Mouse (Mus musculus) spleen, postnatal 36 days (tissue): Measurements from ENCODE around the gene Coil.
"Not testable (repeated sequence)": the region's sequence is repeated elsewhere in the genome, so short reads cannot be mapped to it uniquely, and the experiment has no call there.

Experiments
- DNase-seq, 2 experiments: peaks; one replicate each; pipeline ENCODE4 v3.0.0; 2022; ENCODE audit warnings: low spot score in 2 of 2, mixed read lengths in 1 of 2

Gene Coil

DNA sequence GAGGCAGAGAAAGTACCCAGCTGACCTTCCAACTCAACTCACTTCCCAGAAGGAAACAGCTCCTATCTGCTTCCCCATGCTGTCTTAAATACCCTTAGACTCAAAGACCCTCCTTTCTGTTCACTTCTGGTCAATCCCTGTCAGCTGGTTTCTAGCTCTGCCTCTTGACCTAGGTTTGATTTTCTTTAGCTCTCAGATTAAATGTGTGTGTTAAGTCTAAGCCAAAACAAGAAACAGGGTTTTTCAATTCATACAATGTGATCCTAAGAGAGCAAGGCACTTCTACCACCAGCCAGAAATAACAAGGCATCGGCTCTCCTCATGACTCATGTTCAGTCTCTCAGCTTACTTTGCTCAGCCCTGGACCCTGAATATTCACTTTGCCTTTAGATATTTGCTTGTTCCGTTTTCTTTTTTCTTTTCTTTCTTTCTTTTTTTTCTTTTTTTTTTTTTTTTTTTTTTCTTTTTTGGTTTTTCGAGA is 3.1 kb upstream of the Coil start, which contains the start of gene Elobl:
TSS of gene Elobl (minus strand) at position 51 of the 481 bp plus-strand sequence.
- DNase-seq = no peak

- DNase-seq = peak; percentile 89
Measured at GRCm38 (mm10) chr11:88973776-88974701, 4.0 kb downstream of the Coil start.

DNA sequence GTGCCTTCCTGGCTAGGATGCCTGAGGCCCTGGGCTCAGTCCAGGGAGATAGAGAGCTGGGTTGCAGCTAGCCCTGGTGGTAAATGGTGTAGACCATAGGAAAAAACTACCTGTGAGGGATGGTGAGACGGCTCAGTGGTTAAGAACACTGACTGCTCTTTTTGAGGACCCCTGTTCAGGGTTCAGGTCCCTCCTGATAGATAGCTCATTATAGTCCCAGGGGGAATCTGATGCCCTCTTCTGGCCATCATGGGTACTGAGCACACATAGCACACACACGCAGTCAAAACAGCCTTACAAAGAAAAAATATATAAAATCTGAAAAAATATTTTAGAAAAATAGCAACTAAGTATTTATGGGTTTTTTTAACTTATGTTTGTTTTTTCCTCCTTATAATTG is 6.3 kb downstream of the Coil start:
- DNase-seq = no peak

DNA sequence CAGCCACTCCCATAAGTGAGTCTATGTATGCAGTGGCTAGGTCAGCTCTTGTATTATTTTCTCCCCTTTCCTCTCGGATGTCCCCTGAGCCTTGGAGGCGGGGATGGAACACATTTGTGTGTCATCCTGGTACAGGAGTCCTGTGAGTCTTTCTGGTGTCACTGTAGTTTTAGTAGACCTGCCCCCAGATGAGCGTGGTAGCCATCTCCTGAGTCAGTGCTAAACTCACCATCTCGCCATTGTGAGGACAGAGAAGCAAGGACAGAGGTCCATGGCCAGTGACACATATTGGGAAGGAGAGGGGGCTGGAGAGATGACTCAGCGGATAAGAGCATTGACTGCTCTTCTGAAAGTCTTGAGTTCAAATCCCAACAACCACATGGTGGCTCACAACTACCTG is 7.1 kb downstream of the Coil start:
- DNase-seq = no peak

GRCm38 (mm10) chr11:88981337-88981736 is 11.3 kb downstream of the Coil start:
- DNase-seq = no peak

DNA sequence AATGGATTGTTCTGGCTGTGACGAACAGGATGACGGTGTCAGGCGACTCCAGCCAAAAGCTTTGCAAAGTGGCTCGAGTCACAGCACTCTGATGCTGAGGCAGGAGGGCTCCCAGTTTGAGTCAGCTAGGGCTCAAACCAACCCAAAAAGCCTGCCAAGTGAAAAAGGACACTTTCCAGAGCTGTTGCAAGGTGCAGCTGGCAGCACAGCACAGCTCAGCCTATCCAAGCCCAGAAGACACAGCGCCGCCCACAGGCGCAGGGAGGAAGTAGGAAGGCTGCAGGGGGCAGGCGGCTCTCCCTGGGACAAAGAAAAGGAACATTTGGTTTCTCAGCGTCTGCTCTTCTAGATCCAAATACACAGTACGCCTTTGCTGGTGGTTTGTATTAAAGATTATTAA is 16.6 kb downstream of the Coil start:
- DNase-seq = no peak

- DNase-seq = no peak
Measured at GRCm38 (mm10) chr11:88988956-88989355, 18.9 kb downstream of the Coil start.

- peak; percentile 19 to 46 for DNase-seq
Measured at GRCm38 (mm10) chr11:88989530-88989929, 19.5 kb downstream of the Coil start.

GRCm38 (mm10) chr11:88993186-88993585 is 23.1 kb downstream of the Coil start:
- no peak for DNase-seq

DNA sequence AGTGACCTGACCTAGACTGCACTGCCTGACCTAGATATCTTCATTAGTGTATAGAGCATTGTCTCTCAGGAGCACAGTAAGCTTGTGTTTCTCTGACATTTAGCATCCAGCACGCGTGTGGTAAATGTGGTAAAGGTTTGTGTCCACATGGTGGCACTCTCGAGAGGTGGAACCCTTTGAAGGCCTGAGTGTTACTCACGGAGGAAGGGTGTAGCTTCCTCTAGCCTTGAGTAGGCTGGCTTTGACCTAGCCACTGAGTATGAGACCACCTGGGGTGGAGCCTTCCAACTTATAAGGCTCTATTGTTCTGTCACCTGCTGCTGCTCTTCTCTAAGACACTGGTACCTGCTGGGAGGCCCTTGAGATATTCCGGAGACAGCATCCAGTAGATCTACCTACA is 23.6 kb downstream of the Coil start:
- DNase-seq = peak; percentile 84 to 85

GRCm38 (mm10) chr11:88994492-88994891 is 24.4 kb downstream of the Coil start:
- no peak for DNase-seq

DNA sequence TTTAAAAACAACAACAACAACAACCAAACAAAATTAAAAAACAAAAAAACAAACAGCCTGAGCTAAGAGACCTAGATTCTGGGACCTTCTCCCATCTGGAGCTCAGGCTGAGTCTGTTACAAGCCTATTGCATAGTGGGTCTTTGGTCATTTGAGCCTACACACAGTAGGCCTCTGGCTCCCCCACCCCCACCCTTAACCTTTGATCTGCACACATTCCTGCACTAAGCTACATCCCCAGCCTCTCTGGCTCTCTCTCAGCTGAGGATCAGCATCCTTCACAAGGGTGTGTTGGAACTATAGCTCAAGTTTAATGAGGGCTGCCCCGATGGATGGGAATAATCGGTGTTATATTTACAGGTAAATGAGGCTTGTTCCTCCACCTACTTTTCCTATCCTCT is 25.6 kb downstream of the Coil start:
- no peak for DNase-seq

GRCm38 (mm10) chr11:88996427-88996826 is 26.4 kb downstream of the Coil start:
- no peak for DNase-seq

DNA sequence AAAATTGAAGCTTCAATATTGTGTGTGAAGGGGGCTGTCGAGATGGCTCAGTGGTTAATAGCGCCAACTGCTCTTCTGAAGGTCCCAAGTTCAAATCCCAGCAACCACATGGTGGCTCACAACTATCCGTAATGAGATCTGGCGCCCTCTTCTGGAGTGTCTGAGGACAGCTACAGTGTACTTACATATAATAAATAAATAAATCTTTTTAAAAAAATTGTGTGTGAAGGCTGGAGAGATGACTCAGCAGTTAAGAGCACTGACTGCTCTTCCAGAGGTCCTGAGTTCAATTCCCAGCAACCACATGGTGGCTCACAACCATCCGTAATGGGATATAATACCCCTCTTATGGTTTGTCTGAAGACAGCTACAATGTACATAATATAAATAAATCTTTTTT is 27.3 kb downstream of the Coil start:
- DNase-seq = not testable (repeated sequence)

- no peak for DNase-seq
Measured at GRCm38 (mm10) chr11:88998406-88998805, 28.4 kb downstream of the Coil start.

DNA sequence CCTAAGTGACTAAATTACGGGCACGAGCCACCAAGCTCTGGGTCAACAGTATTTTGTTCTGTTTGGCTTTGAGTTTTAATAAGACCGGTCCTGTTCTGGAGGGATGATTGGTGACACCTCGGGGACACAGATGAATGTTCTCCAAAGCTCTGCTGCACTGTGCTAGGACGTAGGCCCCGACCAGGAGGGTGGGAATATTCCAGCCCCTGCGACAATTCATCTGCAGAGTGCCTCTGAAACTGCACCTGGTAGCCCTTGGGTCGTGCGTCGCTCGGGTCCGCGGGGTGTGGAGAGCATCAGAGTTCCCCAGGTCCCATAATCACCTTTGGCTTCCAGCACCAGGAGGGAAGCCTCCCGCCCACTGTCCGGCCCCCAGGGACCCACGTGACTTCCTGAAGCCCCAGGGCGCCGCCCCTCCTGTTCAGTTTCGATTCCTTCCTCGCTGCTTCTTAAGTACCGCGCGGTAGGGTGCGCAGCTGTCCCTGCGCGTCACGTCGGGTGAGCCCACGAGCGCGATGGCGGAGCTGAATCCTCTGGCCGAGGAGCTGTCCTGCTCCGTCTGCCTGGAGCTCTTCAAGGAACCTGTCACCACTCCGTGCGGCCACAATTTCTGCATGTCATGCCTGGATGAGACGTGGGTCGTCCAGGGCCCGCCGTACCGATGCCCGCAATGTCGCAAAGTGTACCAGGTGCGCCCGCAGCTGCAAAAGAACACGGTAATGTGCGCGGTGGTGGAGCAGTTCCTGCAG is 29.1 kb downstream of the Coil start, which contains the start of gene Trim25:
TSS of gene Trim25 (plus strand) at position 403 of the 749 bp plus-strand sequence.
- peak; percentile 96 to 98 for DNase-seq

- DNase-seq = no peak
Measured at GRCm38 (mm10) chr11:88999723-89000526, 29.9 kb downstream of the Coil start.

DNA sequence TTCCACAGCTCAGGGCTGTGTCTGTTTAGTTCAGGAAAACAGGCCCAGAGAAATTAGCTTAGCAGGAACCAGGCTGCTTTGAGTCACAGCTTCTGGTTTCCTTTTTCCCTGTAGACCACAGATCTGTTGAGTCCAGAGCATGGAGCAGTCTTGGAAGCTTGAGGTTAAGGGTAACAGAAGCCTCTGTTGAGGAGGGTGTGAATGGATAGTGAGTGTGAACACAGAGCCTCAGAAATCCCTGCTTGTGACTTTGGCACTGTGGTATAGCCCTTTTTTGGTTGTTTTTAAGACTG is 30.4 kb downstream of the Coil start:
- no peak for DNase-seq

GRCm38 (mm10) chr11:89001569-89001968 is 31.5 kb downstream of the Coil start:
- no peak for DNase-seq

- DNase-seq = no peak
Measured at GRCm38 (mm10) chr11:89002068-89002467, 32.0 kb downstream of the Coil start.

DNA sequence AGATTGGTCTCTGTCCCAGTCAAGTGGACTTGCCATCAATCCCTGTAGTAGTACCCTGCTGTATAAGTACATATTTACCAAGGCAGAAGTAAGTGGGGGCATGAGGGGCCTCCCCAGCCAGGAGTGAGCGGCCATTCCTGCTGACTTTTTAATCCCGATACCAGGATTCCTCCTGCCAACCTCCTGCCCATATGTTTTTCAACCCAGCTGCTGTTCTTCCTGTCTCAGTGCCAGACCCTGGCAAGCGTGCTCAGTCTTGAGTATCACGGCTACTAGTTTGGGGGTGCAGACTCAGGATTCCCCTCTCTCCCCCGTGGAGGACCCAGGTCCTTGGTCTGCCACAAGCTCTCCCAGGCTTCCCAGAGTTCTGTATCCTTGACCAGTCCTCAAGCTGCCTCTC is 32.6 kb downstream of the Coil start:
- no peak for DNase-seq

GRCm38 (mm10) chr11:89003078-89003477 is 33.0 kb downstream of the Coil start:
- DNase-seq = no peak
